Mouse (Mus musculus) ES-E14 (cell line): ENCODE measurements around the gene Trim42. TPM values are rescaled to one million over a fixed set of nuclear protein-coding genes. Genes with fewer than 3 reads are reported as not detected.

Experiments
- DNase-seq: peaks from one replicate; pipeline ENCODE4 v3.0.0-alpha.2; 2013; ENCODE audit warnings: low read depth, low spot score
- H3K27ac ChIP-seq: 2 replicates; pipeline ENCODE4 v1.5.1; 2012; ENCODE audit warnings: low read depth, mild to moderate bottlenecking, low read length, moderate library complexity, mixed read lengths; ENCODE audit not compliant: poor library complexity, insufficient read depth, severe bottlenecking
- H3K36me3 ChIP-seq: 2 replicates; pipeline ENCODE4 v1.6.1; 2012; ENCODE audit warnings: mild to moderate bottlenecking, low read length, moderate library complexity, mixed read lengths; ENCODE audit not compliant: control insufficient read depth, poor library complexity, insufficient read depth, severe bottlenecking
- H3K4me1 ChIP-seq, 2 experiments: fragments of 150-350 bp in 1 of 2; sonication (generic) in 1 of 2; 2 replicates each; pipeline ENCODE4 v1.6.1; 2012; ENCODE audit warnings: low read length in 2 of 2, mild to moderate bottlenecking in 1 of 2, mixed read lengths in 1 of 2; ENCODE audit not compliant: control insufficient read depth in 2 of 2, insufficient read depth in 2 of 2, poor library complexity in 1 of 2
- H3K4me3 ChIP-seq, 2 experiments: fragments of 150-350 bp in 1 of 2; sonication (generic) in 1 of 2; 2 replicates each; pipeline ENCODE4 v1.5.1; 2012; ENCODE audit warnings: low read length in 2 of 2, low read depth in 1 of 2, mild to moderate bottlenecking in 1 of 2, mixed read lengths in 1 of 2; ENCODE audit not compliant: insufficient read depth in 1 of 2, poor library complexity in 1 of 2, severe bottlenecking in 1 of 2
- H3K9ac ChIP-seq: 2 replicates; pipeline ENCODE4 v1.6.1; 2012; ENCODE audit warnings: low read depth, mild to moderate bottlenecking, low read length, mixed read lengths; ENCODE audit not compliant: poor library complexity, insufficient read depth, severe bottlenecking
- H3K9me3 ChIP-seq: fragments of 150-350 bp; sonication (generic); 2 replicates; pipeline ENCODE4 v1.6.1; 2012; ENCODE audit warnings: low read depth, mild to moderate bottlenecking, low read length; ENCODE audit not compliant: control insufficient read depth, insufficient read depth
- CHD2 ChIP-seq: IDR thresholded peaks from 2 replicates; pipeline ENCODE4 v1.6.1; 2014; ENCODE audit warnings: mild to moderate bottlenecking, low read depth, low read length, inconsistent platforms
- HCFC1 ChIP-seq: IDR thresholded peaks from 2 replicates; pipeline ENCODE4 v1.6.1; 2012; ENCODE audit warnings: low read length, inconsistent platforms, borderline replicate concordance; ENCODE audit not compliant: insufficient read depth
- MAFK ChIP-seq: IDR thresholded peaks from 2 replicates; pipeline ENCODE4 v1.6.1; 2014; ENCODE audit warnings: mild to moderate bottlenecking, low read depth, low read length, inconsistent platforms; ENCODE audit not compliant: insufficient read depth
- ZC3H11A ChIP-seq: IDR thresholded peaks from 2 replicates; pipeline ENCODE4 v1.6.1; 2012; ENCODE audit warnings: low read depth, mild to moderate bottlenecking, inconsistent platforms, low read length, borderline replicate concordance
- ZNF384 ChIP-seq: IDR thresholded peaks from 2 replicates; pipeline ENCODE4 v1.6.1; 2012; ENCODE audit warnings: low read depth, low read length, inconsistent platforms
- in situ Hi-C, 2 experiments: fragments of 600-800 bp; cut with MboI; formaldehyde crosslinking; loops; one replicate each; pipeline ENCODE4 v1.15.1; 2025; ENCODE audit warnings: low sequenced_read_pairs in 2 of 2, inconsistent platforms in 1 of 2; ENCODE audit not compliant: unreplicated experiment in 2 of 2
- total RNA-seq: library from RNA; depleted of rRNA; stranded (reverse); fragments of 300-350 nt; gene quantifications from 2 replicates; pipeline ENCODE4 v1.2.3, GENCODE M21; 2012; rRNA removed

The Trim42 gene
- not detected in 2 replicates for total RNA-seq

DNA sequence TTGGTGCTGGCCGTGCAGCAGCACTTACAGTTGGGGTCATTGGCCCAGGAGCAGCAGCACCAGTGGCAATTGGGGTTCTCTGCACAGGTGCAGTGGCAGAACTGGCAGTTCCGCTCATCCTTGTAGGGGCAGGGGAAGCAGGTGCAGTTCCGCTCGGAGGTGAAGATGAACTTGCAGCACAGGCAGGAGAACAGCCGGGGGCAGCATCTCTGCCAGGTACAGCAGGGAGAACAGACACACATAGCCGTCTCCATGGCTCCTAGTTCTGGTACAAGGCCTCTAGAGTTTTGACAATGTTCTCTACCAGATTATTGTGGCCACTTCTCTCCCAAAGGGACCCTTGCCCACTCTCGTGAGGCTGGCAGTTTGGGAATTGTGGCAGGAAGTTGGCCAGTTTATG, at the start of gene Trim42:
TSS of gene Trim42 (minus strand) at position 368 of the 400 bp plus-strand sequence.
- Histone ChIP-seq H3K4me1 (no peaks in the 10 kb centered on the region), H3K27ac (no peak within 1 kb of the TSS), H3K9me3 (no peaks in the 10 kb centered on the region), H3K9ac (no peak within 1 kb of the TSS), H3K36me3 (no peaks in the 10 kb centered on the region), H3K4me3 (no peak within 1 kb of the TSS)
- no peak for TF ChIP-seq ZNF384
- TF ChIP-seq ZC3H11A = no peak
- no peak for TF ChIP-seq HCFC1
- TF ChIP-seq MAFK = no peak
- no peak for TF ChIP-seq CHD2
- no peak for DNase-seq
- in situ Hi-C loops = no loop called here

DNA sequence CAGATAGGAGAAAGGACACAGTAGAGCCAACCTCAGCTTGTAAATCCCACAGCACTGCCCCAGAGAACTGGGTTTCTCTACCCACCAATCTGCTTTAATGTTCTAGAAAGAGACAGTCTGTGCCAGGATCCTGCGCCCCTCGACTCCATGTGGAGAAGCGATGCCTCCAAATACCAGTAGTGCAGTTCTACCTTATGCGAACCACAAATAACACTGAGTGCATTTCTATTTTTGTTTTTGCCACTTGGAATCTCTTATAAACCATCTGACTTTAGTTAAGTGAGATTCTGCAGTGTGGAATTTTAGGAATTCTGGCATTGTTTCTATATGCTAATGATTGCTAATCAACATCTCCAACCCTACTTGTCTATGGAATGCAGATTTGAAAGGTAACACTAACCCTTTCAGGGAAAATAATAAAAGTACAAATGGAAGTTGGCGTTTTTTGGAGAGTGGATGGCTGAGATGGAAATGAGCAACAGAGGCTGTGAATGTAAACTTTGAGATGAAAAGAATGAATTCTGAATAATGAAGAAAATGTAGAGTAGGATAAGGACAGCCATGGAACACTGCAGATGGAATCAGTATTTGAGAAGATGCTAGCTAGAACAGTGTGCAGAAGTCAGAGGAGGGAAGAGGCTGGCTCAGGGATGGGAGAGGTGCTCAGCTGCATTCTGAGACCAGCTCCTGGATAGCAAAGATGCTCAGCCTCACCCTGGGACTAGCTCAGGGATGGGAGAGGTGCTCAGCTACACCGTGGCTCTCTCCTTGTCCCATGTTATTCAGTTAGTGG, 45.3 kb upstream of the Trim42 start:
- Histone ChIP-seq H3K9ac (no peak overlapping the region), H3K9me3 (no peaks in the 10 kb centered on the region), H3K36me3 (no peaks in the 10 kb centered on the region), H3K4me3 (no peak overlapping the region), H3K27ac (no peak overlapping the region), H3K4me1 (no peaks in the 10 kb centered on the region)
- in situ Hi-C loops = no loop called here
- DNase-seq = no peak
- TF ChIP-seq ZC3H11A (no peak), ZNF384 (no peak), HCFC1 (no peak), CHD2 (no peak), MAFK (no peak)

DNA sequence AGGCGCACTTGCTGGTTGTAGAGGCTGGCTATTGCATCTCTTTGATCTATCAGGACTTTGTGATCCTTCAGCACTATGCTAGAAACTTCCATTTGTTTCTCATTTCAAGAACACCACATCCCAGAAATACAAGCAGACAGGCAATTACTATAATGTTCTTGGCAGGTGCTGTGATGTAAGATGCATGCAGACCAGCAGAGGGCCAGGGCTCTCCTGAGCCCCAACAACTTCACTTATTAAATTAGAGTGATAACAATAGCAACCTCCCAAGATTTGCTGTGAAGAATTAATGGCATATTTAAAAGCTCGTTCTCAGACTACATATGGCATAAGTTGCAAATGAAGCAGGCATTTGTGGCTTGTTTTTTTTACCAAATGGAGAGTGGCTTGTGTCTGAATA, 38.4 kb upstream of the Trim42 start:
- H3K4me3 ChIP-seq = no peak overlapping the region
- H3K4me1 ChIP-seq = no peaks in the 10 kb centered on the region
- no peak for DNase-seq
- no peak overlapping the region for H3K27ac ChIP-seq
- TF ChIP-seq HCFC1 (no peak), CHD2 (no peak)
- H3K36me3 ChIP-seq = no peaks in the 10 kb centered on the region
- in situ Hi-C loops = no loop called here
- H3K9ac ChIP-seq = no peak overlapping the region
- H3K9me3 ChIP-seq = no peaks in the 10 kb centered on the region

- DNase-seq = no peak
- no peaks in the 10 kb centered on the region for H3K36me3 ChIP-seq
- no peak for TF ChIP-seq HCFC1
- H3K9me3 ChIP-seq = no peaks in the 10 kb centered on the region
- no peaks in the 10 kb centered on the region for H3K4me1 ChIP-seq
- H3K4me3 ChIP-seq = no peak overlapping the region
- H3K27ac ChIP-seq = no peak overlapping the region
- H3K9ac ChIP-seq = no peak overlapping the region
- in situ Hi-C loops = no loop called here
These were observed 13.3 kb downstream of the Trim42 start for GRCm38 (mm10) chr9:97356441-97356840.

- in situ Hi-C loops = no loop called here
- Histone ChIP-seq H3K9me3 (no peaks in the 10 kb centered on the region), H3K27ac (no peak overlapping the region), H3K36me3 (no peaks in the 10 kb centered on the region), H3K9ac (no peak overlapping the region), H3K4me1 (no peaks in the 10 kb centered on the region), H3K4me3 (no peak overlapping the region)
- DNase-seq = no peak
- TF ChIP-seq MAFK (no peak), CHD2 (no peak), ZNF384 (no peak), HCFC1 (no peak), ZC3H11A (no peak)
These were observed 24.9 kb downstream of the Trim42 start for GRCm38 (mm10) chr9:97344767-97345297.
